Mouse (Mus musculus): ENCODE results near the gene Vax1.

Vax1 gene

GRCm38 (mm10) chr19:59168386-59168905, 1.4 kb downstream of the Vax1 start:
- no peak for DNase-seq

DNA sequence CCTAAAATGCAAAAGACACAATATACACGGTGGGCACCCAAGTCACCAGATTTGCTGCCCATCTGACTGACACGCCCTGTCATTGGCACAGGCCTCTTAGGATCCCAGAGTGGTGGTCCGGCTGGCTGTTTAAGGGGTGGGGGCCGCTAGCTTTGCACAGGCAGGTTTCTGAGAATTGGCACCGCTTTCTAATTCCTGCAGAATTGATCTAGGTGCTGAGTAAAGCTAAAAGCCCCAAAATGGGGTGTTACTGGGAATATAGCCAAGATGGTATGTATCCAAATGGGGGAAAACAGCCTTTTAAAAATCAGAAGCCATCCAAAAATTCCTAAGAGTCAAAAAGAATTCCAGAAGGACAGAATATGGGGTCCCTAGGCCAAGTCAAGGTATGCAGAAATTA, 2.0 kb downstream of the Vax1 start:
- DNase-seq = no peak

DNA sequence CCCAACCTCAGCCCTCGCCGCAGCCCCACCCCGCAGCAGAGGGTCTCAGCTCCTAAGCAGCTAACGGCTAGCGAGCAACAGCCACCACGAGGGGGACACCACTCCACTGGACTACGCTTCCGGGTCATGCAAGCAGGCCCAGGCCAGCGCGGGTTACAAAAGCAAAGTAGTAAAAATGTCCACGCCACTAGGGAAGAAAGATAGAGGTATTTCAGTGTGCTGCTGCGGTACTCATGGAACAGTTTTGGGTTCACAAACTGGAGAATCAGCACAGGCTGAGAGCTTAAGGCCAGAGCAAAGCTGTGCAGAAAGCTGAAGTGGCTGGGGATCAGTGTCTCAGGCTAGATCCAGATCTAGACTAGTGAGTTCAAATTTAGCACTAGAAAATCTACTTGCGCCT, 3.0 kb downstream of the Vax1 start:
- DNase-seq = no peak

DNA sequence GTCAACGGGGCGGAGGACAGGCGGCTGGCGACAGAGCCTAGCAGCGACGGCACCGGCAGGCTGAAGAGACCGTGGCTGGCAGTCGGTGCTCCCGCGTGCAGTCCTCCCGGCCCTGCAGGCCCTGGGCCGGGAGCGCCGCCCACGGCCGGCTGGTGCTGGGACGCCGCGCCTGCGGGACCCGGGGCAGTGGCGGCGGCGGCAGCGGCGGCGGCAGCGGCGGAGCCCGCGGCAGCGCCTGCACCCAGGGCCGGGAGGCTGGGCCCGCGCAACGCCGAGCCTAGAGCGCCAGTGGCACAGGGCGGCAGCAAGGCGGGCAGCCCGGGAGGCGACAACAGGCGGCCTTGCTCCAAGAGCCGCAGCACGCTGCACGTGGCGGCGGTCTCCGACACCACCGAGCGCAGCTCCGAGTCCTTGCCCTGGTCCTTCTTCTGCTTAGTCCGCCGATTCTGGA, 3.5 kb downstream of the Vax1 start:
- no peak for DNase-seq

- no peak for DNase-seq
Observed at GRCm38 (mm10) chr19:59165577-59165976, 4.3 kb downstream of the Vax1 start.

DNA sequence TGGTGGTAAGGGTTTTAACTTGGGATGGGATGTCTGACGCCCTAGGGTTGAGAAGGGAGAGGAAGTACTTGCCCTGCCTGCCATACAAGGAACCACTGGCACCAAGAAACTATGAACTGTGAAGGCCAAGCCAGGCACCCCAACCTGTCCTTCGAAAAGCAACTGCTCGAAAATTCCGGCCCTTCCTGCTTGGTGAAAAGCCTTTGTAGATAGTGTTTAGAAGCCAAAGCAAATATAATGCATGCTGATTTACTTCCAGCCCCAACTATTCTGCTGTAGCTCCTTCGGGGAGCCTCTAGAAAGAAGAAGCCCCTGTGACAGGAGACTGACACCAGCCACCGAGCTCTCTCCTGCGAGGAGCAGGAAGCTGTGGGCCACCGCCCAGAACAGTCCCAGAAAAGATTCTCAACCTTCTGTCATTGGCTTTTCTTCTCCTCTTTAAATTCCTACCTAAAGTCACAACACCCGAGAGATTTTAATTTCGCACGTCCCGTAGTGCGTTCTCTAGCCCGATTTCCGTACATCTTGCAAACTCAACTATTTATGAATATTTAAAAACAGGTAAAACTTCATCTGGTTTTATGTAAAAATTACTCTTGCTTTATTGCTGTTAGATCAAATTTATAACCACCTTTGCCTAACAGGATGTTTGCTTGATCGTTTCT, 4.8 kb downstream of the Vax1 start:
- DNase-seq = no peak

- no peak for DNase-seq
Observed at GRCm38 (mm10) chr19:59164111-59164510, 5.7 kb downstream of the Vax1 start.

GRCm38 (mm10) chr19:59156702-59157101, 13.2 kb downstream of the Vax1 start:
- DNase-seq = no peak

- no peak for DNase-seq
Observed at GRCm38 (mm10) chr19:59154171-59154570, 15.7 kb downstream of the Vax1 start.

GRCm38 (mm10) chr19:59145492-59146140, 24.2 kb downstream of the Vax1 start:
- no peak for DNase-seq

- no peak for DNase-seq
Observed at GRCm38 (mm10) chr19:59145064-59145463, 24.8 kb downstream of the Vax1 start.

DNA sequence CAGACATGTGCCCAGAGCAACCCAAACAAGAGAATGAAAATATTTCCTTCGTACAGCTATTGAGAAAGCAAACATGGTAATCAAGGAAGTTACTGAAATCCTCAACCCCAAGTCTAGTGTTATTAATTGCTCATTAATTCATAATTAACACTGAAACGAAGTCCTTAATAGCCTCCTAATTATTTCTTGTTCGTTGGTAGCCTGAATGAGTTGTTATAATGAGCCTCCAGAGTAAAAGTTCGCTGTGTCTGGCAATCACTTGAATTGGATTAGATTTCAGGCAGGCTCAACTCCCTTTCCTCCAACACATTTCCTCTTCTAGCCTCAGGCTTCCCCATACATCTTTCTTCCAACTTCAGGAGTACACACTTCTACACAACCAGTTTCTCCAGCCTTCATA, 27.6 kb downstream of the Vax1 start:
- no peak for DNase-seq

DNA sequence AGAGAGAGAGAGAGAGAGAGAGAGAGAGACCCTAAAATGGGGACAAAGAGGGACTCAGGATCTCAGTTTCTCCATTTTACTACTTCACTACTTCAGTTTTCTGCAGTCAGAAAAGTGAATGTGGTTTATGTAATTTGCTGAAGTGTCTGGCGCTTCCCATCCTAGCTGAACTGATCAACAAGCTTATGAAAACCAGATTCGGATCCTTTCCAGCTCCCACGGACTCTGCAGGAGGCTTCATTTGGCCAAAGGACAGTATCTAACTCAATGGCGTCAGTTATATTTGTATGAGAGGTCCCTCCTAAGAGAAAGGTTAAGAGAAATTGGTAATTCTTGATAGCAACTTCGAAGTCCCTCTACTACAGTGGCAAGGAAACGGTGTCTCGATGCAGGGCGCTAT, 34.5 kb downstream of the Vax1 start:
- DNase-seq = no peak

- DNase-seq = no peak
Observed at GRCm38 (mm10) chr19:59134916-59135315, 34.9 kb downstream of the Vax1 start.

GRCm38 (mm10) chr19:59133202-59133601, 36.7 kb downstream of the Vax1 start:
- DNase-seq = no peak

DNA sequence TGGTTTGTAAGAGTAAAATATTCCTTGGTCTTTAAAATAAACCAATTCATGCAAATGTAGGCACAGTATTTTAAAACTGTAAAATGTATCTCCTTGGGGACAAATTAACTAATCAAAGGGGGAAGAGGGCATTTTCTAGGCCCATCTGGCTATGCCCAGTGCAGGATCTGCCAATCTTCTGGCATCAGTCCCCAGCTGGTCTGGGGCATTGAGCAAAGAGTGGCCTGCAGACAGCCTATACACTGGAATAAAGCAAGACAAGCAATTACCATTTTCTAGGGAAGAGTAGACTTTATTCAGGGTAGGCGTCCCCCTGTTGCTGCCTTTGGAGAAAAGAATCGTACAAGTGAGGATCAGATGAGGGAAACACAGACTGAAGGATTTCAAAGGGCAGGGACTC, 40.2 kb downstream of the Vax1 start:
- DNase-seq = no peak

GRCm38 (mm10) chr19:59128531-59129204, 41.2 kb downstream of the Vax1 start:
- no peak for DNase-seq

DNA sequence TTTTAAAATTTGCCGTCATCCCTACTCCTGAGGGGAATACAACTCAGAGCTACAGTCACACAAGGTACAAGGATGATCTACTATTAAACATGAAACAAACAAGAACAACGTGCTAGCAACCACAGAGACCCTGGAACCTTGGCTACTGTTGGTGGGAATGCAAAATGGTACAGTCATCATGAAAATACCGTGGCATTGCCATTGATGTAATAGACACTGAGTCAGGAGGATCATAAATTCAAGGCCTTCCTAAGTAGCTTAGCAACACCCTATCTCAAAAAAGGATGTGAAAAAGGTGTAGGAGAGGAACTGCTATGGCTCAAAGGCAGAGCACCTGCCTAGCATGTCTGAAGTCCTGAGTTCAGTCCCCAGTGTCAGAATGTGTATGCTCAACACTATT, 42.4 kb downstream of the Vax1 start:
- no peak for DNase-seq

All from spleen, adult 18-20 months (tissue).